Comparison of ENCODE assay signal across 12 mouse cellular contexts in the genomic region with DNA sequence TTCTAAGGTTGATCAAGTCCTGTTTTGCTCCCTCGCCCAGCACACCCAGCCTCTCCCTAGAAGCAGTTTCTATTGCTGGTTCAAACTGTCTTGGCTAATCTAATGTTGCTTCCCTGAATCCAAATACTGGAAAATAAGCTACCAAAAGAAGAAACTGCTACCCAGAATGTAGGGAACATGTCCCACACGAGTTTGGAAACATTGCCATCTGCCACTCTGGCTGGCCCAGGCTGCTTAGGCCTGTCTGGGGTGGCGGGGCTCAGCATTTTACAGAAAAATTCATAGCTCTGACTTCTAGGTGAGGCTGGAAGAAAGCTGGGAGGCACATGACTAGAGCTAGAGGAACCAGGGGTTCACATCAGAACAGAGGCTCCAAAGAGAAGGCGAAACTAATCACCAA.
DNase-seq lines count a peak whose midpoint lies in the region; ATAC-seq lines count a peak whose summit lies in the region.
"Had no signal": no experiment of that assay in that cellular context is flagged by ENCODE, and none has a peak within 500 bp of the region (broad histone marks: within the 10 kb centered on the region; RNA-seq: fewer than 3 reads in every experiment).

No protein-coding gene starts in this region.

- no peak for ATAC-seq in forebrain, embryonic 11.5 days (replicated peaks; ENCODE audit: low FRiP score)
- no peak for ATAC-seq in embryonic facial prominence, embryonic 12.5 days (ENCODE audit: insufficient number of reproducible peaks, insufficient read depth, low FRiP score, low TSS enrichment)
- no peak for ATAC-seq in hindbrain, embryonic 14.5 days (ENCODE audit: low FRiP score)
- no peak for ATAC-seq in midbrain, embryonic 13.5 days
- ATAC-seq: Patski had no signal

- H3K27ac ChIP-seq in forebrain, embryonic 10.5 days = peak overlapping the region; percentile 20; the same call in 1 of the 2 replicates
- no peak overlapping the region for H3K27ac ChIP-seq in forebrain, embryonic 11.5 days (ENCODE audit: low read depth, low read length)
- 0 out of 2 replicates have a peak overlapping the region, but pooled peaks have one; percentile 3 for H3K27ac ChIP-seq in embryonic facial prominence, embryonic 12.5 days
- H3K27ac ChIP-seq in hindbrain, embryonic 14.5 days = peak overlapping the region; percentile 43; the same call in 1 of the 2 replicates
- H3K27ac ChIP-seq in midbrain, embryonic 13.5 days = peak overlapping the region; percentile 53; the same call in 1 of the 2 replicates
- H3K27ac ChIP-seq: heart, embryonic 15.5 days had no signal

- intact Hi-C loops in left cerebral cortex, postnatal 4 days (cut with DNase I) = no loop called here

- H3K36me3 ChIP-seq in forebrain, embryonic 10.5 days (replicated peaks) = peaks cover 58% of the 10 kb centered on the region
- no peaks in the 10 kb centered on the region for H3K36me3 ChIP-seq in forebrain, embryonic 11.5 days (ENCODE audit: control insufficient read depth, insufficient read depth, low read length)
- 0 out of 2 replicates have a peak, but pooled peaks cover 8% of the 10 kb centered on the region for H3K36me3 ChIP-seq in embryonic facial prominence, embryonic 12.5 days
- H3K36me3 ChIP-seq in hindbrain, embryonic 14.5 days (replicated peaks; ENCODE audit: control insufficient read depth, insufficient read depth) = 0 out of 2 replicates have a peak, but pooled peaks cover 7% of the 10 kb centered on the region
- peaks cover 15% of the 10 kb centered on the region for H3K36me3 ChIP-seq in midbrain, embryonic 13.5 days
- H3K36me3 ChIP-seq: heart, embryonic 15.5 days had no signal

- 90% methylated on average over 4 of the region's 4 CpGs for WGBS in forebrain, embryonic 10.5 days
- 92% methylated on average over 4 of the region's 4 CpGs for WGBS in forebrain, embryonic 11.5 days
- 83% methylated on average over 4 of the region's 4 CpGs for WGBS in embryonic facial prominence, embryonic 12.5 days
- 81% methylated on average over 4 of the region's 4 CpGs for WGBS in hindbrain, embryonic 14.5 days
- 77% methylated on average over 4 of the region's 4 CpGs for WGBS in midbrain, embryonic 13.5 days

- H3K9me3 ChIP-seq in forebrain, embryonic 10.5 days = no peaks in the 10 kb centered on the region
- H3K9me3 ChIP-seq in forebrain, embryonic 11.5 days (ENCODE audit: control insufficient read depth, low read length) = no peaks in the 10 kb centered on the region
- no peaks in the 10 kb centered on the region for H3K9me3 ChIP-seq in embryonic facial prominence, embryonic 12.5 days
- no peaks in the 10 kb centered on the region for H3K9me3 ChIP-seq in hindbrain, embryonic 14.5 days (ENCODE audit: control insufficient read depth, low read length)
- H3K9me3 ChIP-seq in midbrain, embryonic 13.5 days = no peaks in the 10 kb centered on the region
- H3K9me3 ChIP-seq: heart, embryonic 15.5 days had no signal

- no peak for DNase-seq in forebrain, embryonic 10.5 days (ENCODE audit: extremely low spot score, low spot score)
- no peak for DNase-seq in forebrain, embryonic 11.5 days (ENCODE audit: low spot score)
- DNase-seq in hindbrain, embryonic 14.5 days (ENCODE audit: low spot score) = no peak
- DNase-seq in urinary bladder, postnatal 25 days (ENCODE audit: low spot score) = no peak
- no peak for DNase-seq in left cerebral cortex, postnatal 4 days
- no peak for DNase-seq in lung, postnatal 36 days
- DNase-seq: cerebellum, adult 8-10 months; kidney, adult 9 months had no signal

- no peak overlapping the region for H3K4me3 ChIP-seq in forebrain, embryonic 10.5 days
- no peak overlapping the region for H3K4me3 ChIP-seq in forebrain, embryonic 11.5 days (ENCODE audit: low read depth, low read length)
- H3K4me3 ChIP-seq in embryonic facial prominence, embryonic 12.5 days = no peak overlapping the region
- H3K4me3 ChIP-seq in hindbrain, embryonic 14.5 days (replicated peaks; ENCODE audit: low read length) = no peak overlapping the region
- H3K4me3 ChIP-seq in midbrain, embryonic 13.5 days (replicated peaks) = no peak overlapping the region
- H3K4me3 ChIP-seq: heart, embryonic 15.5 days had no signal

- H3K4me2 ChIP-seq in forebrain, embryonic 11.5 days (ENCODE audit: low read depth, low read length, severe bottlenecking) = no peak overlapping the region
- H3K4me2 ChIP-seq in embryonic facial prominence, embryonic 12.5 days (replicated peaks) = no peak overlapping the region
- H3K4me2 ChIP-seq in hindbrain, embryonic 14.5 days (replicated peaks) = no peak overlapping the region
- no peak overlapping the region for H3K4me2 ChIP-seq in midbrain, embryonic 13.5 days (replicated peaks)
- H3K4me2 ChIP-seq: heart, embryonic 15.5 days had no signal

- H3K27me3 ChIP-seq in forebrain, embryonic 10.5 days (ENCODE audit: poor library complexity, severe bottlenecking) = no peaks in the 10 kb centered on the region
- no peaks in the 10 kb centered on the region for H3K27me3 ChIP-seq in forebrain, embryonic 11.5 days (ENCODE audit: control insufficient read depth, insufficient read depth, low read length)
- H3K27me3 ChIP-seq in embryonic facial prominence, embryonic 12.5 days = no peaks in the 10 kb centered on the region
- no peaks in the 10 kb centered on the region for H3K27me3 ChIP-seq in hindbrain, embryonic 14.5 days (ENCODE audit: control insufficient read depth, insufficient read depth, low read length)
- no peaks in the 10 kb centered on the region for H3K27me3 ChIP-seq in midbrain, embryonic 13.5 days
- H3K27me3 ChIP-seq: heart, embryonic 15.5 days; Patski had no signal

- H3K4me1 ChIP-seq in forebrain, embryonic 10.5 days = peaks cover 17% of the 10 kb centered on the region
- no peaks in the 10 kb centered on the region; the same call in 1 of the 2 replicates for H3K4me1 ChIP-seq in forebrain, embryonic 11.5 days (replicated peaks; ENCODE audit: control insufficient read depth, insufficient read depth, low read length)
- peaks cover 5% of the 10 kb centered on the region; the same call in 1 of the 2 replicates for H3K4me1 ChIP-seq in embryonic facial prominence, embryonic 12.5 days
- H3K4me1 ChIP-seq in hindbrain, embryonic 14.5 days (replicated peaks; ENCODE audit: control insufficient read depth, insufficient read depth, low read length) = peaks cover 14% of the 10 kb centered on the region; the same call in 1 of the 2 replicates
- H3K4me1 ChIP-seq in midbrain, embryonic 13.5 days (replicated peaks) = peaks cover 34% of the 10 kb centered on the region

- H3K9ac ChIP-seq in forebrain, embryonic 11.5 days (ENCODE audit: low read length) = no peak overlapping the region
- no peak overlapping the region for H3K9ac ChIP-seq in embryonic facial prominence, embryonic 12.5 days
- H3K9ac ChIP-seq in hindbrain, embryonic 14.5 days = no peak overlapping the region
- no peak overlapping the region for H3K9ac ChIP-seq in midbrain, embryonic 13.5 days (replicated peaks)
- H3K9ac ChIP-seq: heart, embryonic 15.5 days had no signal
